Mouse (Mus musculus) layer of hippocampus, adult 9-10 months (tissue): ENCODE measurements at regions not wholly inside any gene's neighbourhood (a gene's known extent, or its start where the extent isn't known, plus 50 kb on each side); places are given as distances from the start of the nearest gene placed in this dataset.

Experiments
- DNase-seq: peaks from one replicate; pipeline ENCODE4 v3.0.0; 2022; ENCODE audit warnings: low spot score

DNA sequence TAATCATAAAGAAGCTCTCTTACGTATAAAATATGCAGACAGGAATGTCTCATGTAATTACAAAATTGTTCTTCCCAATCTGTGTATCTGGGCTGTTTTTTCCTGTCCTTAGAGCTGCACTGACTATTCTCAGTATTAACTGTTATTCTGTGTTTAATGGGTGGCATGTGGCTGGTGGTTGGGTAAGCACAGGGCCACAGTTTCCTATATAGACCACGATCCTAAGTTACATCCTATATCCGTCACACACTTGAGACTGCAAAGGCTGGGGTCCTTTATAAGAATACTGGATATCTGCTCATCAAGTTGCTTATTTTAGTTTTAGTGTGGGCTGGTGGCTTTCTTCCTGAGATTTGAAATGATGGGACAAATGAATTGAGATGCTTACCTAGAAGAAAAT, 159.0 kb downstream of the Sox4 start:
- DNase-seq, result no peak

DNA sequence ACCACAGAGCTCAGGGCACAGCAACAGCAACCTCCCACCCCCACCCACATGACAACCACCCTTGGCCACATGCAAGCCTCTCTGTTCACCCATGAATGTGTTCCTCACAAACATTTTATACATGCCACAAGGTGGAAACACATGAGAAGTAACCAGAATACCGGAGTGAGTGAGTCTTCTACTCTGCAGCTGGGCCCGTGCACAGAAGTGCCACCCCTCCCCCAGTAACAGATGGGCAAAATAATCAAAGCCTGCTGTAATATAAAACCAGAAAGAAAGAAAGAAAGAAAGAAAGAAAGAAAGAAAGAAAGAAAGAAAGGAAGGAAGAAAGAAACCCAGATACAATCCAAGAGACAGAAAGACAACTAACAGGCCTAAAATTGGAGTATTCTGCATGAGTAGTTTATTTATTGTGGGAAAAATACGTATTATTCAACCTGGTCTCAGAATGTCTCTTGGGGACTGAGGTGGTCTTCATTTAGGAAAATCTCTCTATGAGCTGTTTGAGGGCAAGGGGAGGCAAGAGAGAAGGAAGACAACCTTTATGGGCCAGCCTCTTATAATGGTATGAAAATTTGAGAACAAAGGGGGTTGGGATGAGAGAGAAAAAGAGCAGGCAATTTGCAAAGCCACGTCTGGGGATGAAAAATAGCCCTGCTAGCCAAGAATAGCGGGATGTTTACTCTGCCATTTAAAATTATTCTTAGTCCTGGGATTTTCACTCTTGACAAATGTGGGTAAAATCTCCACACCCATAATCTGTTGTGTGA, 160.2 kb downstream of the Sox4 start:
- DNase-seq, result no peak

DNA sequence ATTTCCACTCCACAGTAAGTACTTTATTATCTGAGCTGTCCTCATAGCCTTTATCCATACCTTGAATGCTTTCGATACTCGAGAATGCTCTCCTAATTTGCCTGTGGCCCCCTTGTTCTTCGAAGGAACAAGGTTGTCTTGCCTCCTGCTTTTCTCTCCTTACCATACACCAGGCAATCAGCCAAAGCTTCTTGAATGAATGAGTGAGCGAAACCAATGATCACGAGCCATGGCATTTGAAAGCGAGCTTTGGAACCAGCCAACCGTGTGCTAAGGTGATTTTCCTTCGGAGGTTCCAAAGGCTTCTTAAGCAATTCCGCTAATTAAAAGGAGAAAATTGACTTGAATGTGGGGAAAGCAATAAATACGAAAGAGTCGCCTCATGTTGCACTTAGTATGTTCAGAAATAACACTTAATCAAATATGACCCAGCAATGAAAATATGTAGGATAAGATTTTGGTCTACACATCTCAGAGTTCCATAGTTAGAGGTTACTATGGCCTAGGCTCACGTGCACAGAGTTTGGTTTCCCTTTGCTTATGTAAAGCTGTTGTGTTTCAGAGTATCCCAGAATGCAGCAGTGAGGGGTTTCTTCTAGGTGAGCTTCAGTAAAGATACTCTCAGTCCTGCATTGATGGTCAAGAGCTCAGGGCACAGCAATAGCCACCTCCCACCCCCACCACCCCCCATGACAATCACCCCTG, 160.9 kb downstream of the Sox4 start:
- DNase-seq, result no peak

DNA sequence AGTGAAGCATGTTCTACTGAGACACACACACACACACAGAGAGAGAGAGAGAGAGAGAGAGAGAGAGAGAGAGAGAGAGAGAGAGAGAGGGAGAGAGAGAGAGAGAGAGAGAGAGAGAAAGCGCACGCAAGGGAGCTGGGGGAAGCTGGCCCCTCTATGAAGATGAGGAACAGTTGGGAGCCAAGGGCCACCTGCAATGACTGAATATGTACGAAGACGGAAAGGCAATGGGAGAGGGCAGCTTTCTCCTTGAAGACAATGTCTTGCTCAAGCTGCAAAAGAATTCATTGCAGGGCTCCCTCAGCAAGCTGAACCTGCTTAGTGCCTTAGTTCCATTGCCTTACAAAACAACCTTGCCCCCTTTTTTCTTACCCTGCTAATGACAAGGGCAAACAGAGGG, 163.1 kb downstream of the Sox4 start:
- DNase-seq, result no peak

DNA sequence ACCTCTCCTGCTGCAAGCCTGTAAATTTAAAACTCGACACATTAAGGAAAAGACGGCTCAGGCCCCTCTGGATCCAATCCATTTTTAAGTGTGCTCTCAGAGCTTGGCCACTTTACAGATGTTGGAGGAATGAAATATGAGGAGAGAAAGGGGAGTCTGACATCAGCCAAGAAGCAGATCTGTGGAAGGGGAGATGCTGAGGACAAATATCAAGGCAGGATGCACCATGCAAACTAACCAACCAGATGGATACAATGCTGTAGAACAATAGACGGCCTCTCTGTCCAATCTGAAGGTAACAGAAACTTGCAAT, 166.2 kb downstream of the Sox4 start:
- no peak for DNase-seq

DNA sequence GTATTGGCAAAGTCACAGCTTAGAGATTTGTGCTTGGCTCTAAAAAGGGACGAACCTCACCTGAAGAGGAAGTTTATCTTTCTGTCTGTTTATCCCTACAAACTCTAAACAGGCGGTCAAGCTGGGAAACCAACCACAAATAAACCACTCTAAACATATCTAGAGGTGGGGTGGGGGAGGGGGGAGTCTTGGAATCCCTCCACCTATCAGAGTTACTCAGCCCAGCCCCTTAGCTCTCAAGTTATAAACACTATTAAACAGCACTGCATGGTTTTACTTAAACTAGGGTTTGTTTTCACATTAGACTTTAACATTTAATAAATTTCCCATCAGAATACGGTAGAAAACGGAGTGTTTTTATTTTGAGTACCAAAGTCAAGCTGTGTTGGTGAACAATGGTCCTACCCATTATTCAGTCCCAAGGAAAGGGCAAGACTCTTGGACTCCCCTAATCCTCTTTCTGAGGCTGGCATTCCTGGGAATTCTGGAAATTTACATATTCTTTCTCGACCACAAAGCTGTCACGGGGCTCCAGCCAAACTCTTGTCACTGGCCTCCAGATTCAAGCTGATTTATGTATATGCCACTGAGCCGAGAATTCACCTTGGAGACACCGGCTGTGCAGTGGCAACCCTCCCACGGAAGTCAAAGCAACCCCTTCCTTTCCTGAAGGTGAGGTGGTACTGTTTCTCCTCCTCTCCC, 166.7 kb downstream of the Sox4 start:
- no peak for DNase-seq

DNA sequence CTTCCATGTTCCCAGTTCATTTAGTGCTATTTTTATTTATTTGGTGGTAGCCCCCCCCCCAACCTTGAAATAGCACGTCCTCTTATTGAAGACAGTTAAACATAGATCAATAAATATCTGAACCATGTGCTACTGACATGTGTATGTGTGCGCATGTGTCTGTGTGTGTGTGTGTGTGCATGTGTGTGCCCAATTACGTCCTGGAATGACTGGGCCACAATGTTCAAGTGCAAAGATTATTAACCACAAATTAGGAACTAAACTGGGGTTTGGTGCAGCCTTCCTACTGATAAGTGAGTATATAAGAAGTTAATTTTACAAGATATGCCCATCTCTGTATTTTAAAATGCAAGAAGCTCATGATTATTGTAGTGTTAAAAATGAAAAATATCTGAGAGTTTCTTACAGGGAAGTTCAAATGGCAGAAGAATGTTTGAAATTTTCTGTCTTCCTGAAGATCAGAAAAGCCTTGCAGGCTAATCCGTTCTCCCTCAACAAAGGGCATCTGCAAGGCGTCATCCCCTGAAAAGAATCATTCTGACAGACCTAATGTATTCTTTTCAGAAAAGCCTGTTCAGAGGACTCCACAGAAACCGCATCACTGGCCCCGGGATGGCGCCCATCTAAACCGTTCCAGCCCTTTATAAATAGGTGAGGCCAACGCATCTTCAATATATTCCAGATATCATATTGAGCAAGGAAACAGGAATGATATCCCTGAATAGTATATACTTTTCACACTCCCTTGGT, 170.8 kb downstream of the Sox4 start:
- DNase-seq, result no peak

DNA sequence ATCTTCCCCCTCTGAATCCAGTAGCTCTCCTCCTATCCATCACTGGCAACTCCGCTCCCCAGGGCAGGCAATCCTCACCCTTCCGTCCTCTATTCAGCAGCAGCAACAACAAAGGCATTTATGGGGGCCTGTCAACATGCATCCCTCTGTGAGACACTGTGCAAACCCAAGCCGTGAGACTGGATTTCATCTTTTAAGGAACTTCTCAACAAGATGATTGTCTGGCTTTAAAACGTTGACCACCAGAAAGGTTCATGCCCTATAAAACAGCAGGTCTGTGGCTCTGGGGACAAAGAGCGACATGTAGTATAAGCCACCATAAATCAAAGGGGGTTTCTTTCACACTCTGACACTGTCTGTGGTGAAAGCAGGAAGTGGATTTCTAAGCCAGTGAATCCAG, 171.4 kb downstream of the Sox4 start:
- DNase-seq, result no peak

DNA sequence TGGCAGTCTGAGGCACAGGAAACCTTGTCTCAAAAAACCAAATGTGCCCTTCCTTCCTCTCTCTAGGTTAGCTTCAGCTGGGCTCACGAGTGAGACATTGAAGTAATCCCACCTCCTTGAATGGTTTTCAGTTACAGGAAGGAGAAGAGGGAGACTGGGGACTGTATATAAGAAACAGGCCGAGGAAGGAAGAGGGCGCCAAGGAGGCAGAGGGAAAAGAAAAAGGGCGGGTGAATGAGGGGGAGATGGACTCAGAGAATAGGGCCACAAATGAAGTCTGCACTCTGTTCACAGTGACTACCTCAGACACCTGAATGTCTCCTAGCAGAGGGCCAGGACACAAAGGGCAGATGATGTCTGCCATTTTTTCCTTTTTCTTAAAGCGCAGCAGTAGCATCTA, 171.9 kb downstream of the Sox4 start:
- no peak for DNase-seq

DNA sequence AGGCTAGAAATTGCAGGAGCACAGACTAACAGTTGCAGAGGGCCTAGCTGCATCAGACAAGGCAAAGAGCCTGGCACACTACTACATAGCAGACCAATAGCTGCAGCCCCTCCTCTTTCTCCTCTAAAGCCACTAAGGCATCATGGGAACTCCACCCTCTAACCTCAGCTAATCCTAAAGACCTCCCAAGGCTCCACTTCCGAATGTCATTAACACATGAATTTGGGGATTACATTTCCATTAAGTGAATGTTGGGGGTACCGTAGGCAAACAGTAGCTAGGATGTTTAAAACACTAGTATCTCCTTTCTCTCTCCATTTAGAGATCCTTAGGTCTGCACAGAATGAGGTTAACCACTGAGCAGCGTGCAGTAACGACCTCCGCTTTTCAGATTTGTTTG, 173.1 kb downstream of the Sox4 start:
- DNase-seq, result no peak

DNA sequence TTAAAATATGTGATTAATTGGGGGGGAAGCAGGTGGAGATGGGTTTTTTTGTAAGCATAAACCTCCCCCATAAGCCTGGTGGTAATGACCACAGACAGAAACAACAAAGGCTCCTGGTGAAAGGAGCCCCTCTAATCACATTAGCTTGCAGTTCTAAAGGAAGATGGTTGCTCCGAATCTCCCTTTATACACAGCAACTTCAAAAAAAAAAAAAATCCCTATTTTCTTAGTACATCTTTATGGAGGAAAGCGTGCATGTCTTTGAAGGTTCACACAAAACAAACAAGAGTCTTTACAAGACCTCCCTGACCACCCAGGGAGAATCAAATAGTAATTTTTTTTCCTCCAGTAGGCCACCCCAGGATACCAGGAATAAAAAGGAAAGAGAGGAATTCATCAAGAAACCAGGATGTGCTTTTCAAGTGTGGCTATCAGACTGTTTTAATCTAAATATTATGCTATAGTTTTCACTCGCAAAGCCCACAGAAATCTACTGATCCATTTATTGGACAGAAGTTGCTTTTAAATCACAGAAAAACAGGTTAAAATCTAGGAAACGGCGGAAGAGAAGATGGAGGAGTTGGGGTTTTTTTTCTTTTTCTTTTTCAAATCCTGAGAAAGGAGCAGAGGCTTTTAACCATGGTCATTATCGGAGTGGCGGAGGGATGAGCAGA, 178.2 kb downstream of the Sox4 start:
- DNase-seq, result no peak

DNA sequence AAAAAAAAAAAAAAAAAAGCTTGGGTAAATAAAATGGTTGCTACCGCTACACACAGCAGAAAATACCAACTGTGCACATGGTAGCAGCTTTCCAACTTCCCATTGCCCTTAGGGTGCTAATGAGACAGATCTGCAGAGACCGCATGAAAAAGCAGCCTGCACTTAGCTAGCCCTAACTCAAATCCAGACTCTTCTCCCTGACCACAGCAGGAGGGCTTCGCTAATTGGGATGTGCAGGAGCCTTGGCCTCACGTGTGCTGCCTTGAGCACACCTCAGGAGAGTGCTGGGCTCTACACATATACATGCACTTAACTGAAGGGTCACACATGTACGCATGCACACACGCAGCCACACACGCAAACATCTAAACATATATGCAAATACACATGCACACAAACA, 178.9 kb downstream of the Sox4 start:
- DNase-seq, result no peak

DNA sequence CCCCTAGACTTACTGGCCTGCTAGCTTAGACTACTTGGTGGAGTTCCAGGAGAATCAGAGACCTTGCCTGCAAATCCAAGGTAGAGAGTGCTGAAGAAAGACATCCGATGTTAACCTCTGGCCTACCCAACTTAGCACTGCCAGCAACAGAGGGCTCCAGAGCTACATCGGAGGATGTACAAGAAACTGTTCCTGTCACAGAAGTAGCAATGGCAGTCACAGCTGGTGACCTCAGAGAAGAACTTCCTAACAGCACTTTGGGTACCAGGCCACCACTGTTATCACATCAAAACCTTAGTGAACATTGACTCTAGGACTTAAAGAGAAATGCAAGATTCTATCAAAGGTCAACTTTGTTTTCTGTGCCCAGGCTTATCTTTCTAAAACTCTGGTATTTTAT, 180.0 kb downstream of the Sox4 start:
- DNase-seq, result no peak

DNA sequence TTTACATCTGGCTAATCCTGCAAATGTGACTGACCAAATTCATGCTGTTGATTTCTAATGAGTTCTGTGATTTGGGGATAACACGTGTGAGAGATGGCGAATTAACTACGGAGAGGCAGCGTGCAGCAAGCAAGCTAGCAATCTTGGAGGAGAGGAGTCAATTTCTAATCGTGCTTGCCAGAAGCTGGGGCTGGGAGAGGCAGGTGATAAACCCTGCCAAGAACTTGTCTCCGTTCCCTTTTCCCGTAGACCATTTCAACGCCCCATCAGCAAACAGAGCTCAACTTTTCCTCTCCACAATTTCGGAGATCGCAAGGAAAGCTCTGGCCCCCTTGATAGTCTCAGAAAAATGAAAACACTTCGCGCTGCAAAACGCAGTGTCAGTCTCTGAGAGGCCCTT, 183.0 kb downstream of the Sox4 start:
- DNase-seq, result no peak

DNA sequence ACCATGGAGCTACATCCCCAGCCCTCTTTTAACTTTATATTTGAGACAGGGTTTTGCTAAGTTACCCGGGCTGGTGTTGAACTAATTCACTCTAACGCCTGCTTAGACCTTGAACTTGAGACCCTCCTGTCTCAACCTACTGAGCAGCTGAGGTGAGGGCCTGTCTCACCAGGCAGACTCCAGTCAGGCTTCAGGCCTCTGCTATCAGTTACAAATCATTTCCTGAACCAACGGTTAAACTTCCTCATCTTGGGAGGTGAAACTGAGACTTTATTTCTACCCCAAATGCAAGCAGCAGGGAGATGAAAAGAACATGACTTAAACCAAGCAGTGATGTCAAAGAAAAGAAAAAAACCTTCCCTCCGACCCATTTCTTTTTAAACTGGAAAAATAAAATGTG, 183.5 kb downstream of the Sox4 start:
- no peak for DNase-seq

DNA sequence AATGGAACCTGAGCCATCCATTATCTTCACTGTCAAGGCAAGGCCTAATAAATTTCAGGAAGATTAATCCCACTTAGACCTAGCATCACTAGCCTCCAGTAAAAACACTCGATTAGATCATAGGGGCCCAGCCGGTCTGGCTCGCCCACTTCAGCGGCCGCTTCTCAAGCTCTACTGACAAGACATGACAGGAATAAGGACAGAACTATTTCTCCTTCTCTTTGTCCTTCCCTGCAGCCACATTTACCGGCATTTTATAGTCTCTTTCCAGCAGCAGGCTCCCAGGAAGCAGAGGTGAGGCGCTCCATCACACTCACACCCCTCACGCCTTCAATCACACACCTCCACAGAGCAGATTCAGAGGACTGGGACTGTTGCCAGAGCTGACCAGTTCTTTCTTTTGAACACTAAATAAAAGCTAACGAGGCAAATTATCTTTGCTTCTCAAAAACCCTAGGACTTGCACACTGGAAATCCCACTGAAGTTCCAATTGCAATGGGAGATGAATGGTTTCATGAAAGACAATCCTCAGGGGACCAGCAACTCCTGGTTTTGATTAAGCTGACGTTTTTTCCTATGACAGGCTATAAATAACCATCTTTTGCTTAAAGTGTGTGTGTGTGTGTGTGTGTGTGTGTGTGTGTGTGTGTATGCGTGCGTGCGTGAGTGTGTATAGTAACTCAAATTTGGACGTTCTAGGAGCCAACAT, 184.6 kb downstream of the Sox4 start:
- no peak for DNase-seq

DNA sequence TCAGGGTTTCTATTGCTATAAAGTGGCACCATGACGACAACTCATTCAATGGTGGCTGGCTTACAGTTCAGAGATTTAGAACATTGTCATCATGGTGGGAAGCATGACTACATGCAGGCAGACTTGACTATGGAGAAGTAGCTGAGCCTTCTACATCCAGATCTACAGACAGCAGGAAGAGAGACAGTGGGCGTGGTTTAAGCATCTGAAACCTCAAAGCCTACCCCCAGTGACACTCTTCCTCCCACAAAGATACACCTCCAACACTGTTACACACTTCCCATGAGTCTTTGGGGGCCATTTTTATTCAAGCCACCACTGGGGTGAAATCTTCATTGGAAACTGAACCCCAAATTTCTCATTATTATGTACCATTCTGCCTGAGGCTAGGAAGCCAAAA, 191.0 kb downstream of the Sox4 start:
- DNase-seq, result no peak

DNA sequence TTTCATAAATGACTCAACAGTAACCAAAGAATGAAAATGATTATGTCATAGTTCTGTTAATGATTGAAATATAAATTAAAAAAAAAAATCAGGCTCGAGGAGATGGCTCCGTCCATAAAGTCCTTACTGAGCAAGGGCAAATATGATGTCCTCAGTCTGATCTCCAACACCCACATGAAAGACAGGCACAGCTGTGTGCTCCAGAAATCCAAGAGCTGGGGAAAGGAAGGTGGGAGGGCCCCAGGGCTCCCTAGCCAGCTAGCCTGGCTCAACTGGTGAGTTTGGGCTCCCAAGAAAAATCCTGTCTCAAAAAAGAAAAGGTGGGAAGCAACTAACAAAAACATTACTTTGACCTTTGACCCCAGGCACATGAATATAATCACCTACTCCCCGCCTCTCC, 194.5 kb downstream of the Sox4 start:
- DNase-seq, result no peak

DNA sequence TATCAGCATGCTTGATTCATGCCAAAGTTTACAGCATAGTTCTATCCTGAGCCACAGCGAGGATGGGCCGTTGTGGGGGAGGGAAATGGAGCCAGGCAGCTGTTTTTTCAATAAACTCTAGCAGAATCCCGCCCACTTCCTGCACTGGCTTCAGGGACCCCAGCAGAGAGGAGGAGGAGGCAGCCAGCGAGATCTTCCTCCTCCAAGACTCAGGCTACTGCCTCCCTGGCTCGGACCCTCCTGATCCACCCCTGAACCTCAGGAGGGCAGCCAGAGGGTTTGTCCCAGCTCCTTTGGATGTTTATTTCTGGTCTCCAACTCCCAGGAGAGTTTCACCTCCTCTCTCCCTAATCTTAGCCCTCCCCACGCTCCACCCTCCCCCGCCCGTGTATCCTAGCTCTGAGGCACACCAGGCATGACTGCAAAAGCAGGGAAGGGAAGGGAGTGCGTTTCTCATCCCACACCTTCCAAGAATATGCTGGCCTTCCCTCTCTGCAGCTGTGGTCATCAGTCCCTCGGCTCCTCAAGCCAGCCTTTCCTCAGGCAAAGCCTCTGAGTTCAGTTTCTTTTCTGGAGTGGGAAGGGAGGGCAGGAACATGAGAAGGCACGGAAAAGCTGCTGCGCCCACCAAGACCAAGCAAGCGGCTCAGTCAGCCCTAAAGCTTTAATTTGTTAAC, 195.5 kb downstream of the Sox4 start:
- DNase-seq, result no peak

DNA sequence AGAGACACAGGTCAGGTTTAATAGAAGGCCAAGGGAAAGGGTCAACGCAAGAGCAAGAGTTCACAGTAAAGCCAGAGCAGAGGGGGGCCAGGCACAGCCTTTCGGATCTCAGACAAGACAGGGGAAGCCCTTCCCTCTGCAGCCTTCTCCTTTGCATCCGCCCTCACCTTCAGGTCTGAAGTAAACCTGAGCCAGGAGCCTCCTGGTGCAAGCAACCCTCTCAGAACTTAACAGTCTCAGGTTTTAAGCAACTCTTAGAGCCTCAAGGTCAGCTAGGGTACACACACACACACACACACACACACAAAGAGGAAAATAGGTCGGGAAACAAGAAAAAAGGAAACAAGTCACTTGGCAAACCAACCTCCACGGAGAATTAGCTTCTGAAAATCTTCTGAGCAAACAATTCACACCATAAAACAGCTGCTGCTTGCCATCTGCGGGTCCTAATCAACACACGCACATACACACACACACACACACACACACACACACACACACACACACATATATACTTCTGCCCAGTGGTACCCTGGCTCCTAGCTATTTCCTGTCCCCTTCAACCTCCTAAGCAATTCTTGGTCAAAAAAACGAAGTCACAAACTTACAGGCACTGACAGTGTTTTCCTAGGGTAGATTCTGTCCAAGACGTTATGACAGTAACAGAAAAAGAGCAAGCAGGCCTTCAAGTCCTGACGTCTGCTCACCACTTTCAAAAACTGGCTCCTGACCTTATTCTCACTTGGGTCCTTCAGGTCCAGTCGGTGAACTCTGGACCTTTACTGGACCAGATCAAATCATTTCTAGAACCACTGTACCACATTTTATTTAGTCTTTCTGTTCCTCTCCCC, 196.4 kb downstream of the Sox4 start:
- no peak for DNase-seq
